Mouse (Mus musculus) intestine, embryonic 16.5 days (tissue): Measurements from ENCODE around the gene Vmn2r33. TPM values are rescaled to one million over a fixed set of nuclear protein-coding genes. Genes with fewer than 3 reads are reported as not detected.
"Not testable (repeated sequence)": the region's sequence is repeated elsewhere in the genome, so short reads cannot be mapped to it uniquely, and the experiment has no call there.

Experiments
- ATAC-seq: fragments of 200-750 bp; cut with Nextera tagmentation; 2 replicates; pipeline ENCODE4 v1.8.0; 2017; ENCODE audit warnings: moderate TSS enrichment, moderate library complexity
- H3K27ac ChIP-seq: fragments of 300-500 bp; sonication (generic); 2 replicates; pipeline ENCODE4 v1.5.1; 2014; ENCODE audit warnings: mild to moderate bottlenecking, low read length
- H3K27me3 ChIP-seq: fragments of 300-500 bp; sonication (generic); replicated peaks from 2 replicates; pipeline ENCODE4 v1.6.1; 2014; ENCODE audit warnings: low read length, control low read depth, mixed read lengths; ENCODE audit not compliant: control insufficient read depth, insufficient read depth
- H3K36me3 ChIP-seq: fragments of 300-500 bp; sonication (generic); 2 replicates; pipeline ENCODE4 v1.6.1; 2014; ENCODE audit warnings: low read length, control low read depth; ENCODE audit not compliant: control insufficient read depth, insufficient read depth
- H3K4me1 ChIP-seq: fragments of 300-500 bp; sonication (generic); 2 replicates; pipeline ENCODE4 v1.6.1; 2014; ENCODE audit warnings: low read length, control low read depth, mixed read lengths; ENCODE audit not compliant: control insufficient read depth, insufficient read depth
- H3K4me2 ChIP-seq: fragments of 300-500 bp; sonication (generic); 2 replicates; pipeline ENCODE4 v1.6.1; 2014; ENCODE audit warnings: low read depth, low read length, control low read depth
- H3K4me3 ChIP-seq: fragments of 300-500 bp; sonication (generic); 2 replicates; pipeline ENCODE4 v1.5.1; 2014; ENCODE audit warnings: mild to moderate bottlenecking, low read length
- H3K9ac ChIP-seq: fragments of 300-500 bp; sonication (generic); 2 replicates; pipeline ENCODE4 v1.6.1; 2014; ENCODE audit warnings: low read depth, low read length
- H3K9me3 ChIP-seq: fragments of 300-500 bp; sonication (generic); 2 replicates; pipeline ENCODE4 v1.6.1; 2016; ENCODE audit warnings: low read length, control low read depth; ENCODE audit not compliant: control insufficient read depth
- polyA plus RNA-seq: library from polyadenylated mRNA; unstranded; fragments of >200 nt; fragmentation: Nextera tagmentation; extraction: Ambion mirVana; gene quantifications from 2 replicates; pipeline ENCODE4 v1.2.1, GENCODE M21; 2015

The Vmn2r33 gene
- polyA plus RNA-seq: not detected in 2 replicates

GRCm38 (mm10) chr7:7566686-7567085, at the start of gene Vmn2r33:
TSS of gene Vmn2r33 (minus strand) at chr7:7566786.
- not testable (repeated sequence) for H3K36me3 ChIP-seq, H3K4me3 ChIP-seq, H3K4me1 ChIP-seq, H3K27ac ChIP-seq, ATAC-seq, H3K4me2 ChIP-seq, H3K9me3 ChIP-seq, H3K27me3 ChIP-seq, H3K9ac ChIP-seq

Other genes with a start within 250 kb of the Vmn2r33 start
- not detected in 2 replicates for gene Vmn2r30, start 229.2 kb downstream of the Vmn2r33 start, polyA plus RNA-seq
- not detected in 2 replicates for gene Gm45783, start 192.2 kb downstream of the Vmn2r33 start, polyA plus RNA-seq
- gene Vmn2r31, start 167.1 kb downstream of the Vmn2r33 start, polyA plus RNA-seq: not detected in 2 replicates
- not detected in 2 replicates for gene Vmn2r32, start 86.8 kb downstream of the Vmn2r33 start, polyA plus RNA-seq
- gene Vmn2r34, start 122.7 kb upstream of the Vmn2r33 start, polyA plus RNA-seq: not detected in 2 replicates